Mouse (Mus musculus): Measurements from ENCODE around the gene Gm20388. TPM values are rescaled to one million over a fixed set of nuclear protein-coding genes. Genes with fewer than 3 reads are reported as not detected.
A peak's percentile ranks its signal among the peaks of the same experiment; 100 is the strongest.

Gm20388 gene
- polyA plus RNA-seq, 1 experiment, result 49.7 TPM

- no peak for TF ChIP-seq POLR2A (IDR thresholded peaks at IDR 0.05; ENCODE audit: low read depth, low read length)
- no peak for TF ChIP-seq CTCF (conservative IDR thresholded peaks at IDR 0.05; ENCODE audit: insufficient read depth, insufficient read length, low read depth, low read length)
- Histone ChIP-seq H3K27ac (ENCODE audit: insufficient read depth, low read depth, low read length) (peak overlapping the region; percentile 33; the same call in 1 of the 2 replicates), H3K27me3 (replicated peaks; ENCODE audit: control insufficient read depth, insufficient read depth, low read length) (no peaks in the 10 kb centered on the region), H3K36me3 (ENCODE audit: control insufficient read depth, insufficient read depth, low read length) (0 out of 2 replicates have a peak, but pooled peaks cover 1% of the 10 kb centered on the region), H3K4me3 (ENCODE audit: insufficient read depth, low read depth, low read length) (no peak overlapping the region), H3K4me1 (ENCODE audit: control insufficient read depth, insufficient read depth, low read length) (peaks cover 9% of the 10 kb centered on the region; the same call in 1 of the 2 replicates)
- WGBS, result 47% methylated on average over 1 of the region's 1 CpGs
- DNase-seq, result peak; percentile 48
Measured at GRCm38 (mm10) chr8:124348087-124348486, 4437.4 kb downstream of the Gm20388 start.

- Histone ChIP-seq H3K36me3 (ENCODE audit: control insufficient read depth, insufficient read depth, low read length) (no peaks in the 10 kb centered on the region), H3K4me1 (ENCODE audit: control insufficient read depth, insufficient read depth, low read length) (peaks cover 9% of the 10 kb centered on the region; the same call in 1 of the 2 replicates), H3K27ac (ENCODE audit: insufficient read depth, low read depth, low read length) (no peak overlapping the region), H3K4me3 (ENCODE audit: insufficient read depth, low read depth, low read length) (no peak overlapping the region), H3K27me3 (replicated peaks; ENCODE audit: control insufficient read depth, insufficient read depth, low read length) (no peaks in the 10 kb centered on the region)
- TF ChIP-seq POLR2A (IDR thresholded peaks at IDR 0.05; ENCODE audit: low read depth, low read length) (no peak), CTCF (conservative IDR thresholded peaks at IDR 0.05; ENCODE audit: insufficient read depth, insufficient read length, low read depth, low read length) (peak; percentile 99)
- peak; percentile 80 for DNase-seq
- WGBS, result 38% methylated on average over 7 of the region's 7 CpGs
Measured at GRCm38 (mm10) chr8:124349663-124350062, 4439.0 kb downstream of the Gm20388 start.

- Histone ChIP-seq H3K4me1 (ENCODE audit: control insufficient read depth, insufficient read depth, low read length) (peaks cover 9% of the 10 kb centered on the region; the same call in 1 of the 2 replicates), H3K27ac (ENCODE audit: insufficient read depth, low read depth, low read length) (no peak overlapping the region), H3K36me3 (ENCODE audit: control insufficient read depth, insufficient read depth, low read length) (no peaks in the 10 kb centered on the region), H3K4me3 (ENCODE audit: insufficient read depth, low read depth, low read length) (no peak overlapping the region), H3K27me3 (replicated peaks; ENCODE audit: control insufficient read depth, insufficient read depth, low read length) (no peaks in the 10 kb centered on the region)
- no peak for DNase-seq
- 64% methylated on average over 5 of the region's 5 CpGs for WGBS
- TF ChIP-seq POLR2A (IDR thresholded peaks at IDR 0.05; ENCODE audit: low read depth, low read length), result no peak
- TF ChIP-seq CTCF (conservative IDR thresholded peaks at IDR 0.05; ENCODE audit: insufficient read depth, insufficient read length, low read depth, low read length), result peak; percentile 23; the same call in 1 of the 2 replicates
Measured at GRCm38 (mm10) chr8:124351636-124352035, 4441.0 kb downstream of the Gm20388 start.

GRCm38 (mm10) chr8:124360911-124361310 lies 4450.3 kb downstream of the Gm20388 start:
- 54% methylated on average over 3 of the region's 3 CpGs for WGBS
- Histone ChIP-seq H3K27ac (ENCODE audit: insufficient read depth, low read depth, low read length) (no peak overlapping the region), H3K27me3 (replicated peaks; ENCODE audit: control insufficient read depth, insufficient read depth, low read length) (no peaks in the 10 kb centered on the region), H3K36me3 (ENCODE audit: control insufficient read depth, insufficient read depth, low read length) (no peaks in the 10 kb centered on the region), H3K4me1 (ENCODE audit: control insufficient read depth, insufficient read depth, low read length) (no peaks in the 10 kb centered on the region), H3K4me3 (ENCODE audit: insufficient read depth, low read depth, low read length) (no peak overlapping the region)
- TF ChIP-seq POLR2A (IDR thresholded peaks at IDR 0.05; ENCODE audit: low read depth, low read length) (no peak), CTCF (conservative IDR thresholded peaks at IDR 0.05; ENCODE audit: insufficient read depth, insufficient read length, low read depth, low read length) (no peak)
- no peak for DNase-seq

- Histone ChIP-seq H3K36me3 (ENCODE audit: control insufficient read depth, insufficient read depth, low read length) (no peaks in the 10 kb centered on the region), H3K27me3 (replicated peaks; ENCODE audit: control insufficient read depth, insufficient read depth, low read length) (no peaks in the 10 kb centered on the region), H3K4me1 (ENCODE audit: control insufficient read depth, insufficient read depth, low read length) (no peaks in the 10 kb centered on the region), H3K27ac (ENCODE audit: insufficient read depth, low read depth, low read length) (no peak overlapping the region), H3K4me3 (ENCODE audit: insufficient read depth, low read depth, low read length) (no peak overlapping the region)
- TF ChIP-seq CTCF (conservative IDR thresholded peaks at IDR 0.05; ENCODE audit: insufficient read depth, insufficient read length, low read depth, low read length) (no peak), POLR2A (IDR thresholded peaks at IDR 0.05; ENCODE audit: low read depth, low read length) (no peak)
- 88% methylated on average over 11 of the region's 11 CpGs for WGBS
- DNase-seq, result no peak
Measured at GRCm38 (mm10) chr8:124361773-124362427, 4451.3 kb downstream of the Gm20388 start.

- H3K4me1 ChIP-seq (ENCODE audit: control insufficient read depth, insufficient read depth, low read length), result no peaks in the 10 kb centered on the region
- no peak overlapping the region for H3K4me3 ChIP-seq (ENCODE audit: insufficient read depth, low read depth, low read length)
- whole genome bisulfite sequencing, result 78% methylated on average over 7 of the region's 7 CpGs
- H3K27ac ChIP-seq (ENCODE audit: insufficient read depth, low read depth, low read length), result no peak overlapping the region
- DNase-seq, result no peak
- no peaks in the 10 kb centered on the region for H3K36me3 ChIP-seq (ENCODE audit: control insufficient read depth, insufficient read depth, low read length)
- no peaks in the 10 kb centered on the region for H3K27me3 ChIP-seq (replicated peaks; ENCODE audit: control insufficient read depth, insufficient read depth, low read length)
- TF ChIP-seq POLR2A (IDR thresholded peaks at IDR 0.05; ENCODE audit: low read depth, low read length) (no peak), CTCF (conservative IDR thresholded peaks at IDR 0.05; ENCODE audit: insufficient read depth, insufficient read length, low read depth, low read length) (no peak)
Measured at GRCm38 (mm10) chr8:124362589-124362988, 4451.9 kb downstream of the Gm20388 start.

GRCm38 (mm10) chr8:124363337-124363736 lies 4452.7 kb downstream of the Gm20388 start:
- DNase-seq, result no peak
- 94% methylated on average over 15 of the region's 15 CpGs for WGBS
- H3K36me3 ChIP-seq (ENCODE audit: control insufficient read depth, insufficient read depth, low read length), result no peaks in the 10 kb centered on the region
- no peak overlapping the region for H3K27ac ChIP-seq (ENCODE audit: insufficient read depth, low read depth, low read length)
- TF ChIP-seq CTCF (conservative IDR thresholded peaks at IDR 0.05; ENCODE audit: insufficient read depth, insufficient read length, low read depth, low read length) (no peak), POLR2A (IDR thresholded peaks at IDR 0.05; ENCODE audit: low read depth, low read length) (no peak)
- H3K4me1 ChIP-seq (ENCODE audit: control insufficient read depth, insufficient read depth, low read length), result no peaks in the 10 kb centered on the region
- no peaks in the 10 kb centered on the region for H3K27me3 ChIP-seq (replicated peaks; ENCODE audit: control insufficient read depth, insufficient read depth, low read length)
- no peak overlapping the region for H3K4me3 ChIP-seq (ENCODE audit: insufficient read depth, low read depth, low read length)

Data from kidney, adult 2 months (tissue).